Mouse (Mus musculus) E14TG2a.4 (cell line): ENCODE data around the gene Ncapg.

Source experiments
- CTCF ChIP-seq: conservative IDR thresholded peaks from 2 replicates; pipeline ENCODE4 v1.5.1; 2014; ENCODE audit warnings: low read length
- POU5F1 ChIP-seq: IDR thresholded peaks from 2 replicates; pipeline ENCODE4 v1.6.1; 2014; ENCODE audit warnings: low read length, borderline replicate concordance

- TF ChIP-seq CTCF (no peak), POU5F1 (no peak)
These were observed 40.2 kb upstream of the Ncapg start for GRCm38 (mm10) chr5:45629470-45629869.
